Mouse (Mus musculus) liver, adult 2 months (tissue): Measurements from ENCODE around the gene Tcerg1l.

Experiments
- CTCF ChIP-seq: fragments of 200-500 bp; IDR thresholded peaks from 2 replicates; pipeline ENCODE4 v1.5.1; 2011; ENCODE audit warnings: low read depth, low read length, control low read depth
- POLR2A ChIP-seq: fragments of 200-500 bp; IDR thresholded peaks from 2 replicates; pipeline ENCODE4 v1.6.1; 2011; ENCODE audit warnings: low read length, control low read depth; ENCODE audit not compliant: insufficient read depth; ENCODE audit errors: extremely low read depth

GRCm38 (mm10) chr7:138224252-138224651 is 173.3 kb downstream of the Tcerg1l start:
- TF ChIP-seq CTCF, result no peak
- TF ChIP-seq POLR2A, result no peak
